Mouse (Mus musculus) kidney, adult 2 months (tissue): ENCODE results near the gene Pimreg. TPM values are rescaled to one million over a fixed set of nuclear protein-coding genes. Genes with fewer than 3 reads are reported as not detected.

Source experiments
- DNase-seq: peaks from one replicate; pipeline ENCODE4 v3.0.0; 2021
- H3K27ac ChIP-seq: fragments of 200-500 bp; 2 replicates; pipeline ENCODE4 v1.5.1; 2012; ENCODE audit warnings: low read depth, low read length, control low read depth, inconsistent platforms; ENCODE audit not compliant: insufficient read depth
- H3K27me3 ChIP-seq: fragments of 200-500 bp; replicated peaks from 2 replicates; pipeline ENCODE4 v1.6.1; 2012; ENCODE audit warnings: mild to moderate bottlenecking, moderate library complexity, low read length, inconsistent platforms; ENCODE audit not compliant: control insufficient read depth, insufficient read depth
- H3K36me3 ChIP-seq: fragments of 200-500 bp; 2 replicates; pipeline ENCODE4 v1.6.1; 2012; ENCODE audit warnings: mild to moderate bottlenecking, moderate library complexity, low read length, inconsistent platforms; ENCODE audit not compliant: control insufficient read depth, insufficient read depth
- H3K4me1 ChIP-seq: fragments of 200-500 bp; 2 replicates; pipeline ENCODE4 v1.6.1; 2011; ENCODE audit warnings: low read length; ENCODE audit not compliant: control insufficient read depth, insufficient read depth
- H3K4me3 ChIP-seq: fragments of 200-500 bp; 2 replicates; pipeline ENCODE4 v1.5.1; 2011; ENCODE audit warnings: mild to moderate bottlenecking, low read depth, low read length, control low read depth; ENCODE audit not compliant: insufficient read depth
- CTCF ChIP-seq: fragments of 200-500 bp; conservative IDR thresholded peaks from 2 replicates; pipeline ENCODE4 v1.5.1; 2011; ENCODE audit warnings: low read depth, mild to moderate bottlenecking, control low read depth, low read length, moderate library complexity, mixed read lengths; ENCODE audit not compliant: insufficient read depth, insufficient read length
- POLR2A ChIP-seq: fragments of 200-500 bp; IDR thresholded peaks from one replicate; pipeline ENCODE4 v1.6.1; 2011; ENCODE audit warnings: low read depth, low read length, control low read depth
- WGBS: fragments of 180-500 bp; shearing (Covaris S2); methylation state at CpG from one replicate; pipeline ENCODE4 v1.1.7; 2018; 5-methylcytosine and 5-hydroxymethylcytosine counted together
- polyA plus RNA-seq: library from polyadenylated mRNA; depleted of rRNA; stranded (reverse); fragments of >200 nt; gene quantifications from 2 replicates; pipeline ENCODE4 v1.2.3, GENCODE M21; 2012; rRNA removed

Pimreg gene
- polyA plus RNA-seq: 0.39 and 0.55 TPM in 2 replicates

DNA sequence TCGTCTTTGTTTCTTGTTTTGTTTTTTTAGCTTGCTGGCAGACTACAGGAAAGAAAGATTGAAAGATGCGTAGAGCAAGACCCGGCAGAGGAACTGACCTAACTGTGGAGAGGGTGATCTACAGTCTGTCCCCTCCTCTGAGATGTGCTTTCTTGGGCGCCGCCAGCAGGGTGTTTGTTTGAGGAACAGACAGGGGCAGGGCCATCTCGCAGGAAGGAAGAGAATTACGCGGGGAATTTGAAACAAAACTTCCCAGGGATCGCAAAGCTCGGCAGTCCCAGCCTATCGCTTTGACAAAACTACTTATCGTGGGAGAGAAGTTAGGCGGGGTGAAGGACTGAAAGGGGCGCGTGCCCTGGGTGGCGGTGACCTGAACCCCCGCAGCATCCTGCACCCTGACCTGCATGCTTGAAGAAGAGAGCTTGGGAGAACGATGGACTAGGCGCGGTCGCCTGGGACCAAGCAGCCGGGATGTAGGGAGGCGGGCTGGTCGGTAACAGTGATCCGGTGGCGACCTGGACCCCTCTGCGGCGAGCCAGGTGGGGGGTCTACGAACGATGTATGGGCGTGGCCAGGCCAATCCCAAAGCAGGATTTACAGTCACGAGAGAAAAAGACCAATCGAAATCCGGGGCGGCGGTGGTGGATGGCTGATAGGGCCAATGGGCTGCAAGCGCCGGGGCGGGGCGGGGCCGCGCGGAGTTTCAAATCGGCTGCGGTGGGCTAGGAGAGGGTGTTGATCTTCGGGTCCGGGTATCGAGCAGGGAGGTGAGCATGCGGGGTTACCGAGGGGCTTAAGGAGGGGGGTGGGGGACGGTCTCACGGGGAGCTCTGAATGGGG lies at the start of gene Pimreg:
Gene Pimreg (plus strand): TSS at position 265 of the 840 bp plus-strand sequence.
- Histone ChIP-seq H3K4me1 (no peaks in the 10 kb centered on the region), H3K4me3 (peak within 1 kb of the TSS; percentile 57), H3K27ac (no peak within 1 kb of the TSS), H3K27me3 (no peaks in the 10 kb centered on the region), H3K36me3 (no peaks in the 10 kb centered on the region)
- 2% methylated on average over 52 of the region's 52 CpGs for WGBS
- TF ChIP-seq CTCF (0 out of 2 replicates have a peak, but pooled peaks have one; percentile 9), POLR2A (no peak)
- peak; percentile 73 for DNase-seq

DNA sequence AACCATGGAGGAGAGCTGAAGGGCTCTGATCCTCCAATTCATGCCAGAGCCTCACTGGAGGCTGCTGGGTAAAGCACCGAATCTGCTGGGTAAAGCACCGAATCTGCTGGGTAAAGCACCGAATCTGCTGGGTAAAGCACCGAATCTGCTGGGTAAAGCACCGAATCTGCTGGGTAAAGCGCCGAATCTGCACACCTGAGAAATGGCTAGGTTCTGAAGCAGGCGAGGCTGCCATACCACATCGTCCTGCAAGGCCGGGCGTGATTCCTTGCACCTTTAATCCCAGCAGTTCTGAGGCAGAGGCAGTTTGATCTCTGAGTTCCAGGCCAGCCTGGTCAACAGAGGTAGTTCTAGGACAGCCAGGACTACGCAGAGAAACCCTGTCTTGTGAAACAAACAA lies 49.4 kb upstream of the Pimreg start:
- H3K27ac ChIP-seq: no peak overlapping the region
- no peak overlapping the region for H3K4me3 ChIP-seq
- no peaks in the 10 kb centered on the region for H3K4me1 ChIP-seq
- DNase-seq: no peak
- H3K36me3 ChIP-seq: no peaks in the 10 kb centered on the region
- WGBS: 90% methylated on average over 12 of the region's 12 CpGs
- TF ChIP-seq CTCF (no peak), POLR2A (no peak)
- H3K27me3 ChIP-seq: no peaks in the 10 kb centered on the region

- WGBS: 30% methylated on average over 9 of the region's 9 CpGs
- no peaks in the 10 kb centered on the region for H3K4me1 ChIP-seq
- no peak overlapping the region for H3K4me3 ChIP-seq
- peak overlapping the region; percentile 41 for H3K27ac ChIP-seq
- H3K36me3 ChIP-seq: no peaks in the 10 kb centered on the region
- H3K27me3 ChIP-seq: no peaks in the 10 kb centered on the region
- TF ChIP-seq POLR2A (no peak), CTCF (no peak)
- peak; percentile 80 for DNase-seq
Observed at GRCm38 (mm10) chr11:71995968-71996511, 45.8 kb upstream of the Pimreg start.

DNA sequence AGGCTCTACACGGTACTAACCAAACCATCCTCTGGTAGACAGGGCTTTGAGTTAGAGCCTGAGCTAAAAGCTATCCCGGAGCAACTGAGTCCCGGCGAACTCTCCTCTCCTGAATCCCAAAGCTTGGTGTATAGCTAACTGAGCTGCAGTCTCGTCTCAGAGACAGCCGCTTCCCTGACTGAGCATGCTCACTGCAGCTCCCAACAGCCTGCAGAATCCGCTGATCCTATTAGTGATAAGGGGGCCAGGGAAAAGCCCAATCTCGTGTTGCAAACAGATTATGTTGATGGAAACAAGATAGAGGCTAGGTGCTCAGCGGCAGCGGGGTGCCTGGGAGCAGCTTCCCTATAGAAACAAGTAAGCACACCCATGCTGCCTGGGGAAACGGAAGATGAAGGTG lies 45.0 kb upstream of the Pimreg start:
- DNase-seq: no peak
- no peak for TF ChIP-seq CTCF
- TF ChIP-seq POLR2A: no peak
- Histone ChIP-seq H3K36me3 (no peaks in the 10 kb centered on the region), H3K27ac (no peak overlapping the region), H3K4me1 (no peaks in the 10 kb centered on the region), H3K4me3 (no peak overlapping the region), H3K27me3 (no peaks in the 10 kb centered on the region)
- 54% methylated on average over 11 of the region's 11 CpGs for WGBS

GRCm38 (mm10) chr11:72000194-72000593 lies 41.6 kb upstream of the Pimreg start:
- Histone ChIP-seq H3K4me3 (no peak overlapping the region), H3K27me3 (no peaks in the 10 kb centered on the region), H3K27ac (no peak overlapping the region), H3K4me1 (no peaks in the 10 kb centered on the region), H3K36me3 (no peaks in the 10 kb centered on the region)
- TF ChIP-seq POLR2A (no peak), CTCF (no peak)
- 88% methylated on average over 6 of the region's 6 CpGs for WGBS
- no peak for DNase-seq

- TF ChIP-seq POLR2A: no peak
- TF ChIP-seq CTCF: peak; percentile 59
- Histone ChIP-seq H3K27me3 (no peaks in the 10 kb centered on the region), H3K36me3 (no peaks in the 10 kb centered on the region), H3K27ac (no peak overlapping the region), H3K4me1 (no peaks in the 10 kb centered on the region), H3K4me3 (no peak overlapping the region)
- DNase-seq: peak; percentile 18
- 48% methylated on average over 13 of the region's 13 CpGs for WGBS
Observed at GRCm38 (mm10) chr11:72002138-72002853, 39.5 kb upstream of the Pimreg start.

DNA sequence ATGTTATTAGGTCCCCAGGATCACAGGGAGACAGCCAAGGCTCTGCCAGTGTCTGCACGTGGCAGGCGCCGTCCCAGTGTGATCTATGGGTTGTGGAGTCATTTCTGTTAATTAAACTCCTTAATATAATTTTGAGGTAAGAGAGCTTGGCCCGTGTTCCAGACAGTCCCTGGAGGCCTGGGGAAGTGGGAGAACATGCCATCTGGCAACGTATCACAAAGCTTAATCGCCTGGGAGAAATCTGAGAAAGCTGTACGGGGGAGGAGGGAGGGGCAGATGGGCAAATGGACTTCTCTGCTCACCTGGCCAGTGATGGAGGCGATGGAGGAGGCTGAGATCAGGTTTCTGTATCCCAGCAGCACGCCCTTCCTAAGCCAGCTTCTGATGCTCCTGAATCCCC lies 38.7 kb upstream of the Pimreg start:
- Histone ChIP-seq H3K27me3 (no peaks in the 10 kb centered on the region), H3K4me1 (no peaks in the 10 kb centered on the region), H3K27ac (no peak overlapping the region), H3K36me3 (no peaks in the 10 kb centered on the region), H3K4me3 (no peak overlapping the region)
- TF ChIP-seq POLR2A: no peak
- TF ChIP-seq CTCF: no peak
- DNase-seq: no peak
- 20% methylated on average over 9 of the region's 9 CpGs for WGBS
